Mouse (Mus musculus) inflammation-experienced regulatory T-cells, adult 16 weeks (primary cell): ENCODE data around the gene Pkd2l1. TPM values are rescaled to one million over a fixed set of nuclear protein-coding genes. Genes with fewer than 3 reads are reported as not detected.

Experiments used
- polyA plus RNA-seq: library from polyadenylated mRNA; unstranded; fragments of 100-300 nt; shearing (Covaris generic); gene quantifications from one replicate; pipeline ENCODE4 v1.2.1, GENCODE M21; 2017

Pkd2l1 gene
- not detected for polyA plus RNA-seq

DNA sequence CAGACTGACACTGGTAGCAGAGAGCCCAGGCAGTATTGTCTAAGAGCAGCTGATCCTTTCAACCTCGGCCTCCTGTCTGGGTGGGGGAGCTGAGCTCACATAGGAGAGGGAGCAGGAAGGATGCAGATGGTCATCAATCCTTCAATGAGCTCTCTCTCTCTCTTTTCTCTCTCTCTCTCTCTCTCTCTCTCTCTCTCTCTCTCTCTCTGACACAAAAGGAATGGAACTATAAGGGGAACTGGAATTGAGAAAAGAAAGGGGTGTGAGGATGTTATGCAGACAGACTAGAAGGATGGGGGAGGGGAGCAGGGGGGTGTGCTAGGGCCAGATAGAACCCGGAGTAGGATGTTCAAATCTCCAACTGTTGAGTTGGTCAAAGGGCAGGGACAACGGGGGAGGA lies at the start of gene Pkd2l1:
Gene Pkd2l1 (minus strand): TSS at position 101 of the 400 bp plus-strand sequence.

GRCm38 (mm10) chr19:44203015-44203564 lies 10.8 kb upstream of the Pkd2l1 start, which contains the start of gene Scd3:
Gene Scd3, plus strand, starts transcription at chr19:44203269.

DNA sequence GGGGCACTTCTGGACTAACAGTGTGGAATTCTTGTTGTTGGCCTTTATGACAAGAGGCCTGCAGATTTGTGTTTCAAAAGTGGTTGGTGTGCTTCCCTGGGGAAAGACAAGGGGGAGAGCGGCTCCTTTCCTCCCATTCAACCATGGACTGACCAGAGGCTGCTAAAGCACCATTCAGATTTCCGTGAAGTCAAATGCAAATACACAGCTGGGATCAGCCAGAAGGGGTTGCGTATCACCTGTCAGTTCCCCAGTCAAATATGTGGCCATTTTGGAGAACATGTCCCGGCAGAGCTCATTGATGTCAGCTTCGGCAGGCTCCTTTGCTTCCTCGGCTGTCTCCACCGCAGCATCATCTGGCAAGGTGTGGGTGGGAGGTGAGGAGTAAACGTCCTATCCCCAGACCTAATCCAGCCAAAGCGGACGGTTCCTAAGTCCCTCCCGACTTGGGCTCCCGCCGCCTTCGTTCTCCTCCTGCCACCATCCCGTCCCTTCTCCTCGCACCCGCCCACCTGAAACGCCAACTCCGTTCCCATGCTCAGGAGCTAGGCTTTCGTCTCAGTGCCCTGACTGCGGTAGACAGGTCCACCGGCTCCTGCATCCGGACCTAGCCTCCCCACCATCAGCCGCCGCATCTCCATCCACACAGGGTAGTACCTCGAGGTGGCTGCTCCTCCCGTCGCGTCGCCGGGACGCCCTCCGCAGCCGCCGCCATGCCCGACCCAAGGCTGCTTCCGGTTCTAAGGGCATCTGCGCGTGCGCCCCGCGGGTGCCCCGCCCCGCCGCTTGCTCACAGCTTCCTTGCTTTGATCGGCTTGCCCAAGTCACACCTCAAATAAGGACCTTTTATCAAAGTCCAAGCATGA lies 46.3 kb downstream of the Pkd2l1 start, which contains the start of gene Bloc1s2:
Gene Bloc1s2 (minus strand): TSS at position 745 of the 866 bp plus-strand sequence.

DNA sequence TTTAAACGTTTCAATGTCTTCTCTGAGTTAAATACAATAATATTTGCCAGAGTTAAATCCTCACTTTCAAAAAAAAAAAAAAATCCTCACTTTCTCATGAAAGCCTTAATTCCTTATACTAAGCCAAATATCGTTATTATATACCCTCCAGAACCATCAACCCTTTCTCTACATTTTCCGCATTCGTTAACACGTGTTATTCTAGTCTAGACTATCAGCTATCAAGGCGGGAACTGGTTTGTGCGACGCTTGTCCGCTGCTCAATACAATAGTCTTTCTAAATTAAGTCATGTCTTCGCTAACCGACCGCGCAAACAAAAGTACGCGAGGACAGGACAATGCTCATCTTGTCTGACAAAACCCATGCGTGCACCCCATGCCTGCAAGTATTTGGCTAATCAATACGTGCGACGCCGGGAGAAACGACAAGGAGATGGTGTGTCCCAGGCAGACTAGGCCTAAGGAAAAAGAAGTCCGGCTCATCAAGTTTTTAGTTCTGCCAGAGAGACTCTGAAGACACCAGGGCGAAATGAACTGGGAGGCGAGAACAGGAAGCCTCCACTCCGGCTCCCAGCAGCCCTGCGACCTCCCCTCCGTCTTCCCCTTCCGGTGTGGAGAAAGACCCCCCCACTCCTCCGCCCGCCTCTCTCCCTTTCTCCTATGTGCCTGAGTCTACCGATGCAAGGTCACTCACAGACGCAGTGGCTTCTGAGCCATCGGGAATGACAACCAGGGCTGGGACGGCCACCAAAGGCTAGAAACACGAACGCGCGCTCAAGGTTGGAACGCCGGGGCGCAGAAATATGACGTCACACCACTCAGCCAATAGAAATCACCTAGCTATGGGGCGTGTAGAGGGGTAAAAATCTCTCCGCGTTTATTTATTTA lies 56.9 kb downstream of the Pkd2l1 start, which contains the start of gene Cwf19l1:
Gene Cwf19l1 (minus strand): TSS at position 805 of the 888 bp plus-strand sequence.

DNA sequence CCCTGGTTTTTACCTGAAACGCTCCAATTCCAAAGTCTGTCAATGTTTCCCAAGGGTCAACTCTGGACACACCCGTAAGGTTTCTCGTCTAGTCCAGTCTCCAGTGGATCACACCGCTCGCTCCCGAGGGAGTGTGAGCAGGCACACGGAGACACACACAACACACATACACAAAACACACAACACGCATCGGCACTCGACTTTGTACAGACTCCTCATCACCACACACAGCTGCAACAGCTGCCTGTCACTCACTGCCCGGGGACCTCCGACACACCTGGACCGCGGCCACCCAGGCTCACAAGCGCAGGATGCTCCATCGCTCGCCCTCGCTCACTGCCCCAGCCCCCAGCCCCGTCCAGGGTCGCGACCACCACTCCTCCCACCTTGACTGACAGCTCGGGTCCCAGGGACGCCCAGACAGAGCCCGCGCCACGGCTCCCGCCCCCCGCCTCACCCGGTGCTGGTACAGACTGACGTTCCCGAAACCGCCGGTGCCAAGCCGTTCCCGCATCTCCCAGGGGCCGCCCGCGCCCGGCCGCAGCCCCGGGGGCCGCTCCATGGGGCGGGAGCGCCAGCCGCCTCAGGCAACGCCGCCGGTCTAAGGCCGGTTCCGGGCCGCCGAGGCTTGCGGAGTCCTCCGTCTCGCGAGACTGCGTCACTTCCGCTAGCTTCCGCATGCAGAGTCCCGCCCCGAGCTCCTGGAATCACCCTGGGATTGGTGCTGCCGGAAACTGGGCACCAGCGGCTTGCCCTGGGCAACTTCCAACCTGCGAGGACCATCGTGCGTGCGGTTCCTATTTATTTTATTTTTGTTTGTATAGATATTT lies 85.2 kb downstream of the Pkd2l1 start, which contains the start of gene Chuk:
Gene Chuk (minus strand): TSS at position 650 of the 830 bp plus-strand sequence.

Other genes with a start within 250 kb of the Pkd2l1 start
- not detected for gene Cpn1, start 205.9 kb downstream of the Pkd2l1 start, polyA plus RNA-seq
- 0.15 TPM for gene Cyp2c23, start 163.2 kb downstream of the Pkd2l1 start, polyA plus RNA-seq
- 8.6 TPM for gene Erlin1, start 122.7 kb downstream of the Pkd2l1 start, polyA plus RNA-seq
- 50.5 TPM for gene Chuk, start 85.0 kb downstream of the Pkd2l1 start, polyA plus RNA-seq
- 37.6 TPM for gene Cwf19l1, start 56.6 kb downstream of the Pkd2l1 start, polyA plus RNA-seq
- 127 TPM for gene Bloc1s2, start 46.0 kb downstream of the Pkd2l1 start, polyA plus RNA-seq
- gene Scd3, start 10.8 kb upstream of the Pkd2l1 start, polyA plus RNA-seq, result not detected
- gene Scd2, start 101.2 kb upstream of the Pkd2l1 start, polyA plus RNA-seq, result 70.4 TPM
- gene Scd4, start 140.7 kb upstream of the Pkd2l1 start, polyA plus RNA-seq, result 0.33 TPM
- gene Scd1, start 215.4 kb upstream of the Pkd2l1 start, polyA plus RNA-seq, result 2.1 TPM